Mouse (Mus musculus): ENCODE data around the gene 1700040F15Rik. TPM values are rescaled to one million over a fixed set of nuclear protein-coding genes. Genes with fewer than 3 reads are reported as not detected.
"Not testable (repeated sequence)": the region's sequence is repeated elsewhere in the genome, so short reads cannot be mapped to it uniquely, and the experiment has no call there.

Gene 1700040F15Rik
- not detected in 2 replicates for polyA plus RNA-seq (2014; fragmentation: Nextera tagmentation; extraction: Ambion mirVana)

- H3K4me1 ChIP-seq (ENCODE audit: control insufficient read depth, insufficient read depth, low read length); H3K9me3 ChIP-seq (ENCODE audit: control insufficient read depth, low read length); H3K36me3 ChIP-seq (ENCODE audit: control insufficient read depth, insufficient read depth, low read length); H3K27ac ChIP-seq (replicated peaks; ENCODE audit: low read depth, low read length); DNase-seq (ENCODE audit: low spot score); H3K4me2 ChIP-seq (ENCODE audit: low read depth, low read length); ATAC-seq (ENCODE audit: low read depth); H3K4me3 ChIP-seq (ENCODE audit: low read depth, low read length); H3K9ac ChIP-seq (ENCODE audit: low read depth, low read length); H3K27me3 ChIP-seq (replicated peaks; ENCODE audit: control insufficient read depth, insufficient read depth, low read length): not testable (repeated sequence)
- WGBS: no CpG with 5 or more reads among the region's 8 CpGs
These were observed at the start of gene 1700040F15Rik for GRCm38 (mm10) chrY:61101947-61102346. Gene 1700040F15Rik (plus strand): TSS chrY:61102247.

Measured in embryonic facial prominence, embryonic 14.5 days (tissue).